Mouse (Mus musculus): ENCODE measurements around the gene Mrpl21.

Gene Mrpl21

GRCm38 (mm10) chr19:3295245-3295644 is 12.5 kb downstream of the Mrpl21 start:
- ATAC-seq (ENCODE audit: insufficient number of reproducible peaks, low FRiP score, low TSS enrichment) = no peak

GRCm38 (mm10) chr19:3297034-3297433 is 14.3 kb downstream of the Mrpl21 start:
- no peak for ATAC-seq (ENCODE audit: insufficient number of reproducible peaks, low FRiP score, low TSS enrichment)

- no peak for ATAC-seq (ENCODE audit: insufficient number of reproducible peaks, low FRiP score, low TSS enrichment)
Measured at GRCm38 (mm10) chr19:3297775-3298174, 15.1 kb downstream of the Mrpl21 start.

- no peak for ATAC-seq (ENCODE audit: insufficient number of reproducible peaks, low FRiP score, low TSS enrichment)
Measured at GRCm38 (mm10) chr19:3304017-3304416, 21.3 kb downstream of the Mrpl21 start.

- no peak for ATAC-seq (ENCODE audit: insufficient number of reproducible peaks, low FRiP score, low TSS enrichment)
Measured at GRCm38 (mm10) chr19:3307175-3307949, 24.7 kb downstream of the Mrpl21 start.

GRCm38 (mm10) chr19:3319341-3319740 is 36.6 kb downstream of the Mrpl21 start:
- no peak for ATAC-seq (ENCODE audit: insufficient number of reproducible peaks, low FRiP score, low TSS enrichment)

- no peak for ATAC-seq (ENCODE audit: insufficient number of reproducible peaks, low FRiP score, low TSS enrichment)
Measured at GRCm38 (mm10) chr19:3320086-3320485, 37.4 kb downstream of the Mrpl21 start.

GRCm38 (mm10) chr19:3320801-3321200 is 38.1 kb downstream of the Mrpl21 start:
- no peak for ATAC-seq (ENCODE audit: insufficient number of reproducible peaks, low FRiP score, low TSS enrichment)

GRCm38 (mm10) chr19:3321617-3322016 is 38.9 kb downstream of the Mrpl21 start:
- no peak for ATAC-seq (ENCODE audit: insufficient number of reproducible peaks, low FRiP score, low TSS enrichment)

- ATAC-seq (ENCODE audit: insufficient number of reproducible peaks, low FRiP score, low TSS enrichment) = no peak
Measured at GRCm38 (mm10) chr19:3322261-3322969, 39.7 kb downstream of the Mrpl21 start, which contains the start of gene Cpt1a. Gene Cpt1a (plus strand): TSS chr19:3322334.

GRCm38 (mm10) chr19:3323201-3323621 is 40.5 kb downstream of the Mrpl21 start:
- ATAC-seq (ENCODE audit: insufficient number of reproducible peaks, low FRiP score, low TSS enrichment) = 0 out of 2 replicates have a peak, but pooled peaks have one; percentile 45

GRCm38 (mm10) chr19:3323753-3324270 is 41.1 kb downstream of the Mrpl21 start:
- ATAC-seq (ENCODE audit: insufficient number of reproducible peaks, low FRiP score, low TSS enrichment) = no peak

- ATAC-seq (ENCODE audit: insufficient number of reproducible peaks, low FRiP score, low TSS enrichment) = no peak
Measured at GRCm38 (mm10) chr19:3324271-3324811, 41.6 kb downstream of the Mrpl21 start.

- no peak for ATAC-seq (ENCODE audit: insufficient number of reproducible peaks, low FRiP score, low TSS enrichment)
Measured at GRCm38 (mm10) chr19:3324931-3325711, 42.4 kb downstream of the Mrpl21 start.

- no peak for ATAC-seq (ENCODE audit: insufficient number of reproducible peaks, low FRiP score, low TSS enrichment)
Measured at GRCm38 (mm10) chr19:3325771-3326478, 43.2 kb downstream of the Mrpl21 start.

GRCm38 (mm10) chr19:3326479-3327047 is 43.9 kb downstream of the Mrpl21 start:
- no peak for ATAC-seq (ENCODE audit: insufficient number of reproducible peaks, low FRiP score, low TSS enrichment)

- ATAC-seq (ENCODE audit: insufficient number of reproducible peaks, low FRiP score, low TSS enrichment) = no peak
Measured at GRCm38 (mm10) chr19:3333247-3333646, 50.5 kb downstream of the Mrpl21 start.

GRCm38 (mm10) chr19:3333694-3334515 is 51.2 kb downstream of the Mrpl21 start:
- no peak for ATAC-seq (ENCODE audit: insufficient number of reproducible peaks, low FRiP score, low TSS enrichment)

All from cerebellum, adult (tissue).